Mouse (Mus musculus) ES-CJ7 (cell line): ENCODE measurements around the gene Gnb3.

Experiments used
- DNase-seq: peaks from one replicate; pipeline ENCODE4 v3.0.0; 2011; ENCODE audit warnings: low read depth, low spot score

Gene Gnb3

GRCm38 (mm10) chr6:124840241-124841167, at the start of gene Gnb3:
Gene Gnb3 (minus strand): TSS chr6:124840275.
- no peak for DNase-seq

- no peak for DNase-seq
Measured at GRCm38 (mm10) chr6:124888555-124889125, 48.6 kb upstream of the Gnb3 start.

GRCm38 (mm10) chr6:124887986-124888385, 47.9 kb upstream of the Gnb3 start, which contains the start of gene Cd4:
Gene Cd4 (minus strand): TSS chr6:124888221.
- DNase-seq = no peak

GRCm38 (mm10) chr6:124885956-124886381, 45.9 kb upstream of the Gnb3 start:
- no peak for DNase-seq

- DNase-seq = no peak
Measured at GRCm38 (mm10) chr6:124884714-124885500, 44.8 kb upstream of the Gnb3 start.

GRCm38 (mm10) chr6:124883351-124883750, 43.3 kb upstream of the Gnb3 start:
- no peak for DNase-seq

- DNase-seq = no peak
Measured at GRCm38 (mm10) chr6:124881821-124882220, 41.7 kb upstream of the Gnb3 start.

- DNase-seq = no peak
Measured at GRCm38 (mm10) chr6:124879390-124879789, 39.3 kb upstream of the Gnb3 start.

- DNase-seq = no peak
Measured at GRCm38 (mm10) chr6:124874348-124874747, 34.3 kb upstream of the Gnb3 start.

GRCm38 (mm10) chr6:124866560-124866959, 26.5 kb upstream of the Gnb3 start:
- no peak for DNase-seq

- DNase-seq = no peak
Measured at GRCm38 (mm10) chr6:124865766-124866362, 25.8 kb upstream of the Gnb3 start.

GRCm38 (mm10) chr6:124863658-124864298, 23.7 kb upstream of the Gnb3 start, which contains the start of gene Gpr162:
Gene Gpr162 (minus strand): TSS chr6:124863983.
- DNase-seq = no peak

GRCm38 (mm10) chr6:124863125-124863657, 23.1 kb upstream of the Gnb3 start:
- no peak for DNase-seq

- no peak for DNase-seq
Measured at GRCm38 (mm10) chr6:124862406-124863124, 22.5 kb upstream of the Gnb3 start.

- DNase-seq = no peak
Measured at GRCm38 (mm10) chr6:124861802-124862201, 21.7 kb upstream of the Gnb3 start.

GRCm38 (mm10) chr6:124861266-124861665, 21.2 kb upstream of the Gnb3 start:
- no peak for DNase-seq

- DNase-seq = no peak
Measured at GRCm38 (mm10) chr6:124860511-124860910, 20.4 kb upstream of the Gnb3 start.

- peak; percentile 83 for DNase-seq
Measured at GRCm38 (mm10) chr6:124859725-124860124, 19.6 kb upstream of the Gnb3 start.

- DNase-seq = no peak
Measured at GRCm38 (mm10) chr6:124858561-124859318, 18.7 kb upstream of the Gnb3 start.
